Mouse (Mus musculus) midbrain, embryonic 12.5 days (tissue): Measurements from ENCODE around the gene Trpm7. TPM values are rescaled to one million over a fixed set of nuclear protein-coding genes. Genes with fewer than 3 reads are reported as not detected.

Experiments used
- ATAC-seq: fragments of 200-750 bp; cut with Nextera tagmentation; 2 replicates; pipeline ENCODE4 v1.8.0; 2017; ENCODE audit warnings: low read depth, moderate TSS enrichment, moderate library complexity; ENCODE audit not compliant: low FRiP score
- H3K27ac ChIP-seq: fragments of 300-500 bp; sonication (generic); replicated peaks from 2 replicates; pipeline ENCODE4 v1.5.1; 2016; ENCODE audit warnings: mild to moderate bottlenecking
- H3K27me3 ChIP-seq: fragments of 300-500 bp; sonication (generic); 2 replicates; pipeline ENCODE4 v1.6.1; 2016; ENCODE audit warnings: mild to moderate bottlenecking
- H3K36me3 ChIP-seq: fragments of 300-500 bp; sonication (generic); 2 replicates; pipeline ENCODE4 v1.6.1; 2016
- H3K4me1 ChIP-seq: fragments of 300-500 bp; sonication (generic); 2 replicates; pipeline ENCODE4 v1.6.1; 2016
- H3K4me2 ChIP-seq: fragments of 300-500 bp; sonication (generic); replicated peaks from 2 replicates; pipeline ENCODE4 v1.6.1; 2016; ENCODE audit warnings: mild to moderate bottlenecking, moderate library complexity
- H3K4me3 ChIP-seq: fragments of 300-500 bp; sonication (generic); 2 replicates; pipeline ENCODE4 v1.5.1; 2016; ENCODE audit warnings: mild to moderate bottlenecking
- H3K9ac ChIP-seq: fragments of 300-500 bp; sonication (generic); replicated peaks from 2 replicates; pipeline ENCODE4 v1.6.1; 2016; ENCODE audit warnings: mild to moderate bottlenecking, moderate library complexity
- H3K9me3 ChIP-seq: fragments of 300-500 bp; sonication (generic); 2 replicates; pipeline ENCODE4 v1.6.1; 2016; ENCODE audit warnings: mild to moderate bottlenecking
- WGBS: fragments of 180-500 bp; shearing (Covaris S2); methylation state at CpG from one replicate; pipeline ENCODE4 v1.1.7; 2016; 5-methylcytosine and 5-hydroxymethylcytosine counted together
- polyA plus RNA-seq: library from polyadenylated mRNA; unstranded; fragments of >200 nt; fragmentation: Nextera tagmentation; extraction: Ambion mirVana; gene quantifications from 2 replicates; pipeline ENCODE4 v1.2.1, GENCODE M21; 2016

The Trpm7 gene
- polyA plus RNA-seq, 1 experiment from 2014 or later, result 43.3 TPM

DNA sequence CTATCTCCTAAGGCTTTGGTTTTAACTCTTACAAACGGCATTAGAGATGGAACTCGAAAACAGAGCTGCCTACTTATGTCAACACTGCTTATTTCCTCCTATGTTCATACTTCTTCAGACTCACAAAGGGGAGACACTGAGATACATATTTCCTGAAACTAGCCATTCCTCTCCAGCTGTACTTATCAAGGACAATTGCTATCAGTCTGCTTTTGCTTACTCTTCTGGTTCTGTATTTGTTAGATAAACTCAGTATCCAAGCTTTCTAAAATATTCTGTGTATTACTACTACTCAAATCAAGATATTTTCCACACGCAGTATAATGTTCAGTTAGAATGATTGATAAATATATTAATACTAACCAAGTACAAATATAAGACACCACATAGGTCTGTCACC, 74.0 kb downstream of the Trpm7 start:
- Histone ChIP-seq H3K36me3 (peaks cover 59% of the 10 kb centered on the region), H3K4me1 (no peaks in the 10 kb centered on the region), H3K4me2 (no peak overlapping the region), H3K9me3 (no peaks in the 10 kb centered on the region), H3K9ac (no peak overlapping the region), H3K27me3 (no peaks in the 10 kb centered on the region), H3K27ac (no peak overlapping the region), H3K4me3 (no peak overlapping the region)
- ATAC-seq, result no peak
- WGBS, result 93% methylated on average over 3 of the region's 3 CpGs

DNA sequence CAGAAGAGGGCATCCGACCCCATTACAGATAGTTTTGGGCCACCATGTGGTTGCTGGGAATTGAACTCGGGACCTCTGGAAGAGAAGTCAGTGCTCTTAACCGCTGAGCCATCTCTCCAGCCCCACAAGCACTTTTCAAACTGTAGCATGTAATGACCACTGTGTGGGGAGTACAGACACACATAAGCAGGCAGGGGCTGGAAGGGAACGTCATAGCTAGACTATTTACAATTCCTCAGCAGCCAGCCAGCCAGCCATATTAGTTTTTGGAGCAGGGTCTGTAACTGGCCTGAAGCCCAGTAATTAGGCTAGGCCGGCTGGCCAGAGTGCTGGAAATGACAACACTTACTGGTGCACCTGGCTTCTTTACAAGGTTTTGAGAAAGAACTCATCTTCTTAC, 77.6 kb downstream of the Trpm7 start:
- H3K4me1 ChIP-seq, result no peaks in the 10 kb centered on the region
- H3K9ac ChIP-seq, result no peak overlapping the region
- peaks cover 60% of the 10 kb centered on the region for H3K36me3 ChIP-seq
- no peak overlapping the region for H3K4me3 ChIP-seq
- no peak overlapping the region for H3K27ac ChIP-seq
- H3K4me2 ChIP-seq, result no peak overlapping the region
- H3K27me3 ChIP-seq, result no peaks in the 10 kb centered on the region
- H3K9me3 ChIP-seq, result no peaks in the 10 kb centered on the region
- WGBS, result 89% methylated on average over 5 of the region's 5 CpGs
- no peak for ATAC-seq

DNA sequence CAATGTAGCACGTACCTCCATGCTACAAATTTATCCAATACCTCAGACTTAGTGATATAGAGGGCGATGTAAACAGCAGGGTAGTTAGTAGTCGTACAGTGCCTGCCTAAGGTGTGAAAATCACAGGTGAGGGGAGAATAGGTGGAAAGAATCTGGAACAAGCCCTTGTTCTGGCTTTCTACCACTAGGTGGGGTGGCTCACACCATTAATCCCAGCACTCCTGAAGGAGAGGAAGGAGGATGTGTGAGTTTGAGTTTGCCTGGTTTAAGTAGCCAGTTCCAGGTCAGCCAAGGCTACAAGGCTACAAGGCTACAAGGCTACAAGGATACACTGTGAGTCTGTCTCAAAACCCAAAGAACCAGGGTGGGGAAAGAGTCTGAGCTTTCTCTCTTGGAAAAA, 80.3 kb downstream of the Trpm7 start:
- Histone ChIP-seq H3K4me1 (no peaks in the 10 kb centered on the region), H3K4me3 (no peak overlapping the region), H3K9me3 (no peaks in the 10 kb centered on the region), H3K9ac (no peak overlapping the region), H3K4me2 (no peak overlapping the region), H3K27ac (no peak overlapping the region), H3K36me3 (peaks cover 67% of the 10 kb centered on the region), H3K27me3 (no peaks in the 10 kb centered on the region)
- no peak for ATAC-seq
- 84% methylated on average over 3 of the region's 3 CpGs for WGBS

DNA sequence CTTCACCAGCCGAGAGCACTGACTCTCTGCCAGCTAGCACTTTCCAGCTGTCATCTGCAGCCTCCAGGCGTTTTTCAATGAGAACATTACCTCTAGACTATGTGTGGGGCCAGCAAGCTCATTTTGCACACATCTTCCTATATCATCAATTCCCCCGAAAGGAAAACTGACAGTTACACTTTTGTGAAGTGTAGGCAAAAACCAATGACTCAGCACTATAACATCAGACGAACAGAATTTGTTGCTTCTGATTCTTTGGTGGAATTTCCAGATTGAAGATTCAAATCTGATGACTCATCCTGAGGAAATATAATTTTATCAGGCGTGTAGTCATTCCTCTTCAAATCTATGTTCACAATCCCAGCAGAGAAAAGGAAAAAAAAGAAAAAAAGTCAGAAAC, 83.4 kb downstream of the Trpm7 start:
- peaks cover 54% of the 10 kb centered on the region for H3K36me3 ChIP-seq
- no peak overlapping the region for H3K4me3 ChIP-seq
- 81% methylated on average over 5 of the region's 5 CpGs for whole genome bisulfite sequencing

DNA sequence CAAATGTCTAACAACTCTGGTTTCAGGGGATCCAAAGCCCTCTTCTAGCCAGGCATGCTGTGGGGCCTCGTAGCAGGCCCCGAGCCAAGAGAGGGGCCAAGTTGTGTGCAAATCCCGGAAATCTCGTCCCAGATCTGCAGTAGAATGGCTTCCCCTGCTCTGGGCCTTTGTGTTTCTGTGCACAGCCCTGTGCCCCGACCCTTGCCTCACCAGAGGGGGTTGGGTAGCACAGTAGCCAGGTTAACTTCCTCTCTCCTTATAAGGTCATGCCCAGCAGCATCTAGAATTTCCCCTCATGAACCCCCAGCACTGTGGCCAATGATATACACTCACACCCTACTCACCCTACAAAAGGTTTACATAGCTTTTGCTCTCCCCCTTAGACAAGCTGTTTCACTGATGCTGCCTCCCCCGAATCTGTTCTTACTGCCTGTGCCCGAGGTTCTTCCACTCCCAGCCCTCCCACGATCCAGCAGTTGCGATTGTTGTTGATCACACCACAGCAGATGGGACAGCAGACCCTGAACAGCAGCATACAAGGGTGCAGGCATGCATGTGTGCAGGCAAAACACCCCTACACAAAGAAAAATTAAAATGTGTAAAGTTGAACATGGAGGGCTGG, 88.2 kb downstream of the Trpm7 start:
- H3K4me1 ChIP-seq, result 0 out of 2 replicates have a peak, but pooled peaks cover 5% of the 10 kb centered on the region
- WGBS, result 59% methylated on average over 9 of the region's 9 CpGs
- ATAC-seq, result no peak
- H3K27me3 ChIP-seq, result no peaks in the 10 kb centered on the region
- H3K27ac ChIP-seq, result no peak overlapping the region
- no peak overlapping the region for H3K4me3 ChIP-seq
- no peaks in the 10 kb centered on the region for H3K9me3 ChIP-seq
- no peak overlapping the region for H3K9ac ChIP-seq
- H3K4me2 ChIP-seq, result no peak overlapping the region
- H3K36me3 ChIP-seq, result peaks cover 23% of the 10 kb centered on the region

More for the DNA sequence above, 83.4 kb downstream of the Trpm7 start:
- H3K27ac ChIP-seq, result no peak overlapping the region
- H3K4me2 ChIP-seq, result no peak overlapping the region
- H3K9ac ChIP-seq, result no peak overlapping the region
- ATAC-seq, result no peak
- H3K27me3 ChIP-seq, result no peaks in the 10 kb centered on the region
- H3K9me3 ChIP-seq, result no peaks in the 10 kb centered on the region
- H3K4me1 ChIP-seq, result 0 out of 2 replicates have a peak, but pooled peaks cover 4% of the 10 kb centered on the region

DNA sequence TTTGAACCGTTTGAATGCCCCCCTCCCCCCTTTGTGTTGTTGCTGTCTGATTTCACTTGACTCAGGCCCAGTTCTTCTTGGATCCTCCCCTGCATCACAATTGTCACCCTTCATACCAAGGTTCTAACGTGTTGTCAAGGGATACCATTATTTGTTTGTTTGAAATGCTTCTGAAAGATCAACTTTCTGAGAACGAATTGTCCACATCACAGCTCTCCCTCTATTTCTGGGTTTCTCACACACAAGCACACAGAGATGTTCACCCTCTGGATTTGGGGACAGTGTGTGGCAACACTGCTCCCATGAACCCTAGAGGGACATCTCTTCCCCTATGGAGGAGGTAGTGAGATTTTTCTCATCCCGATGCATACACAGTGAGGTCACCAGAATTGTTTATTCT, 92.7 kb downstream of the Trpm7 start, which contains the start of gene Usp50:
Gene Usp50, minus strand, starts transcription at position 101 of the 400 bp plus-strand sequence.
- Histone ChIP-seq H3K4me1 (0 out of 2 replicates have a peak, but pooled peaks cover 5% of the 10 kb centered on the region), H3K9me3 (no peaks in the 10 kb centered on the region), H3K9ac (no peak within 1 kb of the TSS), H3K27me3 (no peaks in the 10 kb centered on the region), H3K36me3 (no peaks in the 10 kb centered on the region), H3K4me3 (no peak within 1 kb of the TSS), H3K4me2 (no peak within 1 kb of the TSS), H3K27ac (no peak within 1 kb of the TSS)
- WGBS, result 62% methylated on average over 4 of the region's 4 CpGs
- ATAC-seq, result no peak

DNA sequence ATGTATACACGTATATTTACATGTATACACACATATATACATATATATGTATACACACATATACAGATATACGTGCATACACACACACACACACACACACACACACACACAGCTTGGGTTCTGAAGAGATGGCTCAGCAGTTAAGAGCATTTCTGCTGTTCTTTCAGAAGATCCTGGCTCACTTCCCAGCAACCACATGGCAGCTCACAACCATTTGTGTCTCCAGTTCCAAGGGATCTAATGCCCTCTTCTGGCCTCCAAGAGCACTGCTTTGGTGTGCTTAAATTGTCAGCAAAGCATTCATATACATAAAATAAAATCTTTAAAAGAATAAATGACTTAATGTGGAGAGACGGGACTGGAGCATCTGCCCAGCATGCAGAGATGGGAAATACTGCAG, 93.6 kb downstream of the Trpm7 start:
- H3K4me1 ChIP-seq, result no peaks in the 10 kb centered on the region
- no peaks in the 10 kb centered on the region for H3K27me3 ChIP-seq
- no peaks in the 10 kb centered on the region for H3K9me3 ChIP-seq
- H3K9ac ChIP-seq, result no peak overlapping the region
- H3K36me3 ChIP-seq, result no peaks in the 10 kb centered on the region
- H3K27ac ChIP-seq, result no peak overlapping the region
- H3K4me2 ChIP-seq, result no peak overlapping the region
- ATAC-seq, result no peak
- H3K4me3 ChIP-seq, result no peak overlapping the region
- WGBS, result 84% methylated on average over 3 of the region's 3 CpGs

DNA sequence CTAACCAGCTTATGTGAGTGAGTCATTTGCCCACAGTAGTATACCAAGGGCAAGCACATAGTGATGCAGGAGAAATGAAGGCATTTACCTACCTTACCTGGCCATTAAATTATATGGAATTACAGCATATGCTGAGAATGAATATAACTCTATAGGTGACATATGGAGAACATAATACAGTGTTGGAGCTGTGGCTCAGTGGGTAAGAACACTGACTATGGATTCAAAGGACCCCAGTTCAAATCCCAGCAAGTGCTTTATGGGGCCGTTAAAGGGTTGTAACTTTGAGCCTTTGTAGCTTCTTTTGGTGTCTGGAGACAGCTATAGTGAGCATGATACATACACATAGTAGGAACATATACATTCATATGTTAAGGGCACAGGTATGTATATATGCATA, 94.6 kb downstream of the Trpm7 start:
- no peak overlapping the region for H3K4me2 ChIP-seq
- 89% methylated on average over 1 of the region's 1 CpGs for WGBS
- H3K36me3 ChIP-seq, result no peaks in the 10 kb centered on the region
- ATAC-seq, result no peak
- no peaks in the 10 kb centered on the region for H3K9me3 ChIP-seq
- no peak overlapping the region for H3K9ac ChIP-seq
- no peaks in the 10 kb centered on the region for H3K27me3 ChIP-seq
- no peak overlapping the region for H3K27ac ChIP-seq
- no peaks in the 10 kb centered on the region for H3K4me1 ChIP-seq
- no peak overlapping the region for H3K4me3 ChIP-seq

DNA sequence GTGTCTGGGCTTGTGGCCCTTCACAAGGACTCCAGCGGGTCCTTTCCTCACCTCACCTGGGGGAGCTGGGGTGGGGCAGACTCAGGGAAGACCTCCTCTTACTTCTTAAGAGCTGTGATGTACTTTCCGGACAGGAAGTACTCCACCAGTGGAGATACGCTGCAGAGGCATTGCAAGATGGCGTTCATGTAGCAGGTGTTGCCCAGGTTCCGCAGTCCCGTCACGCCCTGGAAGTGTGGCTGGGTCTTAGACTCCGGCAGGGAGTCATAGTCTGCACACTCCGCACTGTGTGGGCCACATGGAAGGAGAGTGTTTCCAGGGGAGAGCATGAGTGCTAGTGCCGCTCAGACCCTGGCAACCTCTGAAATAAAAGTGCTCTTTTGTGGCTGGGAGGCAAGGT, 95.7 kb downstream of the Trpm7 start:
- ATAC-seq, result no peak
- Histone ChIP-seq H3K4me2 (no peak overlapping the region), H3K4me3 (no peak overlapping the region), H3K27ac (no peak overlapping the region), H3K9me3 (no peaks in the 10 kb centered on the region), H3K4me1 (no peaks in the 10 kb centered on the region), H3K9ac (no peak overlapping the region), H3K27me3 (no peaks in the 10 kb centered on the region), H3K36me3 (no peaks in the 10 kb centered on the region)
- WGBS, result 91% methylated on average over 10 of the region's 10 CpGs

DNA sequence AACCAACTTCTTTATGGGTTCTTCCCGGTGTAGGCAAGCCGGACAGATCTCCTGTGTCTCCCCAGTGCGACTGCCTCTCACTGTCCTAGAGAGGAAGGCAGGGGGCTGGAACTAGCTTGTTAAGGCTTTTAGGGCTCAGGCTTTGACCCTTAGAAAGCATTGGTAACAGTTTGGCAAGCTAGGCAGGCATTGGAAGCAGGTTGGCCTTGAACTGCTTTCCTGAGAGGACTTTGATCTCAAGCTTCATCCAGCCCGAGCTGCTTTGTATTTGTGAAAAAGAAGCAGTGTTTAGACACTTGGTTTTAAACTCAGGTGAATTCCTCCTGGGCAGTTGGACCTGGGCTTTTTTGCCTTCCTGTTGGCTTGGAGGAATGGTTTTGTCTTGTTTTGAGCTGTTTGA, 97.2 kb downstream of the Trpm7 start:
- Histone ChIP-seq H3K36me3 (no peaks in the 10 kb centered on the region), H3K9ac (no peak overlapping the region), H3K9me3 (no peaks in the 10 kb centered on the region), H3K27ac (no peak overlapping the region), H3K27me3 (no peaks in the 10 kb centered on the region), H3K4me1 (no peaks in the 10 kb centered on the region), H3K4me3 (no peak overlapping the region), H3K4me2 (no peak overlapping the region)
- 86% methylated on average over 4 of the region's 4 CpGs for WGBS
- no peak for ATAC-seq

DNA sequence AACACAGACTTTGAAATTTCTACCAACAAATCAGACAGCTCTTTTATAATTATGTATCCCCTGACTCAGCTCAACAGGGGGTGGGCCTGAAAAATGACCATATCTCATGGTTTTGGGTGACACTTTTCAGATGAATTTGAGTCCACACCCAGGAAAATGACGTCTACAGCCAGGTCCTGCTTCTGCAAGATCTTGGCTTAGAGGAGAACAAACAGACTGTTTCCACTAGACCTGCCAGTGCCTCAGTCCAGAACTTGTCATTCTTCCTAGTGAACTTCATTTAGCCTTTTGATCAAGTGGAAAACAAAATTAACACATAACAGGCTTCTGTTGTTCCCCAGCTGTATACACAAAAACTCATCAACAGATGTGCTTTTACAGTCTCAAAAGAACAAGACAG, 99.6 kb downstream of the Trpm7 start:
- no peak for ATAC-seq
- H3K36me3 ChIP-seq, result no peaks in the 10 kb centered on the region
- H3K4me1 ChIP-seq, result no peaks in the 10 kb centered on the region
- H3K27me3 ChIP-seq, result no peaks in the 10 kb centered on the region
- H3K9me3 ChIP-seq, result no peaks in the 10 kb centered on the region
- no peak overlapping the region for H3K4me3 ChIP-seq
- WGBS, result 72% methylated on average over 1 of the region's 1 CpGs
- H3K27ac ChIP-seq, result no peak overlapping the region
- H3K9ac ChIP-seq, result no peak overlapping the region
- H3K4me2 ChIP-seq, result no peak overlapping the region

DNA sequence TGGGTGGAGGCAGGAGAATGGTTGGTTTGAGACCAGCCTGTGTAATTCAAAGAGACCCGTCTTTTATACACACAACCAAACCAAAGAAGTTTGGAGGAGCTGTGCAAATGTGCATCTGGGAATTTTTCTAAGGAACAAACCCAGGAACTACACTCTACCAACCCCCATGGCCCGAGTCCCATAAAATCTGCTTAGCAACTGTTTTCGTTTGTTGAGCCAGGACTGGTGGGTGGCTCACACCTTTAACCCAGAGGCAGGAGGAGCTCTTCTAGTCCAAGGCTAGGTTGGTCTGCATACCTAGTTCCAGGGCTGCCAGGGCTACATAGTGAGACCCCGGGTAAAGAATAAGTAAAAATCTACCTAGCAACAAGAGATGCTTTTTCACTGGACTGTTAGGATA, 100.1 kb downstream of the Trpm7 start:
- no peak overlapping the region for H3K4me2 ChIP-seq
- WGBS, result 77% methylated on average over 4 of the region's 4 CpGs
- ATAC-seq, result no peak
- H3K9ac ChIP-seq, result no peak overlapping the region
- H3K36me3 ChIP-seq, result no peaks in the 10 kb centered on the region
- H3K9me3 ChIP-seq, result no peaks in the 10 kb centered on the region
- no peaks in the 10 kb centered on the region for H3K4me1 ChIP-seq
- no peak overlapping the region for H3K4me3 ChIP-seq
- no peaks in the 10 kb centered on the region for H3K27me3 ChIP-seq
- H3K27ac ChIP-seq, result no peak overlapping the region

DNA sequence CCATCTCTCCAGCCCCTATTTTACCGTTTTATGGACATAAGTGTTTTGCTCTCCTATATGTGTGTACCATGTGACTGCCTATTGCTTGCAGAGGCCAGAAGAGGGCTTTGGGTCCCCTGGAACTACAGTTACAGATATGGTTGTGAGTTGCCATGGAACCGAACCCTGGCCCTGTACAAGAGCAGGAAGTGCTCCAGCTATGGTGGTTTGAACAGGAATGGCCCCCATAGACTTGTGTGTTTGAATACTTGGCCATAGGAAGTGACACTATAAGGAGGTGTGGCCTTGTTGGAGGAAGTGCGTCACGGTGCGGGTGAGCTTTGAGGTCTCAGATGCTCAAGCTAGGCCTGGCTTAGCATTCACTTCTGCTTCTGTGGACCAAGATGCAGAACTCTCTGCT, 103.8 kb downstream of the Trpm7 start:
- ATAC-seq, result no peak
- H3K27me3 ChIP-seq, result no peaks in the 10 kb centered on the region
- H3K4me1 ChIP-seq, result no peaks in the 10 kb centered on the region
- H3K27ac ChIP-seq, result no peak overlapping the region
- H3K4me3 ChIP-seq, result no peak overlapping the region
- no peak overlapping the region for H3K9ac ChIP-seq
- no peaks in the 10 kb centered on the region for H3K9me3 ChIP-seq
- no peak overlapping the region for H3K4me2 ChIP-seq
- WGBS, result 89% methylated on average over 5 of the region's 5 CpGs
- no peaks in the 10 kb centered on the region for H3K36me3 ChIP-seq
